Mouse (Mus musculus): Measurements from ENCODE around the gene Ppp4r1.

- TF ChIP-seq CTCF (conservative IDR thresholded peaks at IDR 0.05; ENCODE audit: low read length) (no peak), POU5F1 (IDR thresholded peaks at IDR 0.05; ENCODE audit: borderline replicate concordance, low read length) (no peak)
Observed at GRCm38 (mm10) chr17:65836746-65837145, 54.4 kb downstream of the Ppp4r1 start.
